Comparison of ENCODE assay signal across 8 mouse cellular contexts in the genomic region with DNA sequence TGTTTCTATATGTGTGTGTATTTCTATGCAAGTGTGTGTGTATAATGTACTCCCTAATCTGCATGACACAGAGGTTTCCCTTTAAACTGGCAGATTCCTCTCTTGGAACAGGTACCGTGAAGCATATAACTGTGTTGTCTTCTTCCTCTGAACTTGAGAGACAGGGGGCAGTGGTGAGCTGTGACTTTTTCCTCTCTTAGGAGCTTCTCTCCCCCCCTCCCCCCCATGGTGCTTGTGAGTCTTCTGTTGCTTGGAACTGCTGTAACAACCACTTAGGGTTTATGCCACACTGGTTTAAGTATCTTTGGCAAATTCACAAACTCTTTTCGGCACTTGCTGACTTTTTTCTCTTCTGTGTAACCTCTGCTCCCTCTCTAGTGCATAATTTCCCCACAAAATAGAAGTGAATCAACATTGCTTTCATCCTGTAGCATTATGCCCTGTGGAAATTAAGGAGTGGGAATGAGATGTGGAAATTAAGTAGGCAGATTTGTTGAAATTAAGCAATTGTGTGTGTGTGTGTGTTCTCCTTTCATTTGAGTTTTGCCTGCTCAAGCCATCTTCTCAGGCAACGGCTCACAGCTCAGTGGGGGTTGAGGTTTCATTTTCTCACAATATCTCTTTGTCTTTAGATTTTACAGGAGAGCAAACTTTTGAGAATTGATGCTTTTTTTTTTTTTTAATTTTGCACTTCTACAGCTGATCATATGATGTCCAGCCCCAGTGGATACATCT. TPM values are rescaled to one million over a fixed set of nuclear protein-coding genes. Genes with fewer than 3 reads are reported as not detected.
DNase-seq lines count a peak whose midpoint lies in the region; ATAC-seq lines count a peak whose summit lies in the region.
"Had no signal": no experiment of that assay in that cellular context is flagged by ENCODE, and none has a peak within 500 bp of the region (broad histone marks: within the 10 kb centered on the region; RNA-seq: fewer than 3 reads in every experiment).

No protein-coding gene starts in this region.

- H3K9ac ChIP-seq in midbrain, embryonic 14.5 days (replicated peaks; ENCODE audit: low read length) = no peak overlapping the region
- H3K9ac ChIP-seq in midbrain, embryonic 15.5 days = no peak overlapping the region
- H3K9ac ChIP-seq: neural tube, embryonic 13.5 days had no signal

- H3K4me3 ChIP-seq in midbrain, embryonic 14.5 days (replicated peaks; ENCODE audit: low read depth, low read length) = no peak overlapping the region
- H3K4me3 ChIP-seq in midbrain, embryonic 15.5 days = no peak overlapping the region
- H3K4me3 ChIP-seq: neural tube, embryonic 13.5 days had no signal

- no peaks in the 10 kb centered on the region for H3K4me1 ChIP-seq in midbrain, embryonic 14.5 days (ENCODE audit: control insufficient read depth, insufficient read depth, low read length)
- H3K4me1 ChIP-seq in midbrain, embryonic 15.5 days = no peaks in the 10 kb centered on the region
- H3K4me1 ChIP-seq: neural tube, embryonic 13.5 days had no signal

- H3K36me3 ChIP-seq in midbrain, embryonic 14.5 days (ENCODE audit: control insufficient read depth, insufficient read depth, low read length) = no peaks in the 10 kb centered on the region
- no peaks in the 10 kb centered on the region for H3K36me3 ChIP-seq in midbrain, embryonic 15.5 days (replicated peaks)
- H3K36me3 ChIP-seq: neural tube, embryonic 13.5 days had no signal

- no peak overlapping the region for H3K27ac ChIP-seq in midbrain, embryonic 14.5 days (replicated peaks; ENCODE audit: low read depth, low read length)
- H3K27ac ChIP-seq in midbrain, embryonic 15.5 days = no peak overlapping the region
- H3K27ac ChIP-seq: neural tube, embryonic 13.5 days had no signal

- no peaks in the 10 kb centered on the region for H3K9me3 ChIP-seq in midbrain, embryonic 14.5 days (ENCODE audit: control insufficient read depth, low read length)
- H3K9me3 ChIP-seq in midbrain, embryonic 15.5 days = no peaks in the 10 kb centered on the region
- H3K9me3 ChIP-seq: neural tube, embryonic 13.5 days had no signal

- DNase-seq in midbrain, embryonic 14.5 days = peak; percentile 34
- DNase-seq in ZHBTc4 (ENCODE audit: low read depth, low spot score) = peak; percentile 90
- DNase-seq in cerebellum, adult 9-10 months = peak; percentile 95
- DNase-seq in kidney, adult 8-10 months = peak; percentile 55 to 76
- peak; percentile 78 to 93 for DNase-seq in thymus, postnatal 10 days (ENCODE audit: low spot score in 2 of 2)

- WGBS in midbrain, embryonic 14.5 days = 67% methylated on average over 3 of the region's 3 CpGs
- 61% methylated on average over 3 of the region's 3 CpGs for WGBS in midbrain, embryonic 15.5 days

- ATAC-seq in midbrain, embryonic 14.5 days (ENCODE audit: low FRiP score, low TSS enrichment) = no peak
- no peak for ATAC-seq in midbrain, embryonic 15.5 days (replicated peaks)
- peak; percentile 90 for ATAC-seq in megakaryocyte progenitor cell, adult 5-6 weeks (replicated peaks; ENCODE audit: poor library complexity)

- H3K27me3 ChIP-seq in midbrain, embryonic 14.5 days (ENCODE audit: control insufficient read depth, insufficient read depth, low read length) = no peaks in the 10 kb centered on the region
- no peaks in the 10 kb centered on the region for H3K27me3 ChIP-seq in midbrain, embryonic 15.5 days (replicated peaks)
- H3K27me3 ChIP-seq: neural tube, embryonic 13.5 days had no signal

- H3K4me2 ChIP-seq in midbrain, embryonic 14.5 days (ENCODE audit: low read length) = no peak overlapping the region
- H3K4me2 ChIP-seq in midbrain, embryonic 15.5 days = no peak overlapping the region
- H3K4me2 ChIP-seq: neural tube, embryonic 13.5 days had no signal

RNA-seq across cellular contexts. Expression of gene Ptpn22, which starts 6.9 kb away (rescaled TPM):
- 0.26 TPM in 2 replicates for polyA plus RNA-seq in midbrain, embryonic 14.5 days (2014; fragmentation: Nextera tagmentation; extraction: Ambion mirVana)
- polyA plus RNA-seq in midbrain, embryonic 15.5 days (2015; fragmentation: Nextera tagmentation; extraction: Ambion mirVana) = 0.22 and 0.51 TPM in 2 replicates
- 78.1 and 81.2 TPM in 2 replicates for total RNA-seq in megakaryocyte progenitor cell, adult 5-6 weeks (2015)
- 45.3 and 57.6 TPM in 2 replicates for total RNA-seq in megakaryocyte progenitor cell, adult 5-6 weeks (2017)

RNA-seq across cellular contexts. Expression of gene Bcl2l15, which starts 20.3 kb away (rescaled TPM):
- 0.20 and 0.22 TPM in 2 replicates for polyA plus RNA-seq in midbrain, embryonic 14.5 days (2014; fragmentation: Nextera tagmentation; extraction: Ambion mirVana)
- polyA plus RNA-seq in midbrain, embryonic 15.5 days (2015; fragmentation: Nextera tagmentation; extraction: Ambion mirVana) = 0.18 and 0.32 TPM in 2 replicates
- total RNA-seq in megakaryocyte progenitor cell, adult 5-6 weeks (2015) = 0.51 and 1.9 TPM in 2 replicates
- total RNA-seq in megakaryocyte progenitor cell, adult 5-6 weeks (2017) = 0.20 and 1.9 TPM in 2 replicates

RNA-seq across cellular contexts. Expression of gene Gm43064, which starts 43.4 kb away (rescaled TPM):
- polyA plus RNA-seq in midbrain, embryonic 14.5 days (2014; fragmentation: Nextera tagmentation; extraction: Ambion mirVana) = 0.18 TPM in 1 of 2 replicates, not detected in the other
- polyA plus RNA-seq in midbrain, embryonic 15.5 days (2015; fragmentation: Nextera tagmentation; extraction: Ambion mirVana) = 0.35 and 0.47 TPM in 2 replicates
- total RNA-seq in megakaryocyte progenitor cell, adult 5-6 weeks (2015) = 0.64 TPM in 1 of 2 replicates, not detected in the other
- not detected in 2 replicates for total RNA-seq in megakaryocyte progenitor cell, adult 5-6 weeks (2017)

RNA-seq across cellular contexts. Expression of gene Ap4b1, which starts 43.4 kb away (rescaled TPM):
- 20.1 and 25.4 TPM in 2 replicates for polyA plus RNA-seq in midbrain, embryonic 14.5 days (2014; fragmentation: Nextera tagmentation; extraction: Ambion mirVana)
- 24.4 and 24.5 TPM in 2 replicates for polyA plus RNA-seq in midbrain, embryonic 15.5 days (2015; fragmentation: Nextera tagmentation; extraction: Ambion mirVana)
- 17.5 and 18.1 TPM in 2 replicates for total RNA-seq in megakaryocyte progenitor cell, adult 5-6 weeks (2015)
- 17.9 and 20.7 TPM in 2 replicates for total RNA-seq in megakaryocyte progenitor cell, adult 5-6 weeks (2017)

RNA-seq across cellular contexts. Expression of gene Dclre1b, which starts 43.5 kb away (rescaled TPM):
- 23.0 and 29.2 TPM in 2 replicates for polyA plus RNA-seq in midbrain, embryonic 14.5 days (2014; fragmentation: Nextera tagmentation; extraction: Ambion mirVana)
- 20.4 and 24.1 TPM in 2 replicates for polyA plus RNA-seq in midbrain, embryonic 15.5 days (2015; fragmentation: Nextera tagmentation; extraction: Ambion mirVana)
- 21.4 and 23.9 TPM in 2 replicates for total RNA-seq in megakaryocyte progenitor cell, adult 5-6 weeks (2015)
- 15.4 and 18.5 TPM in 2 replicates for total RNA-seq in megakaryocyte progenitor cell, adult 5-6 weeks (2017)

Comparison
In these comparisons a context has a peak if more than half of its experiments do, and no peak if none do; other contexts are left out.
1. DNase-seq: peak in every context shown above with its lines; median percentile 95 in cerebellum, adult 9-10 months; 90 in ZHBTc4; 86 in thymus, postnatal 10 days; 66 in kidney, adult 8-10 months; 34 in midbrain, embryonic 14.5 days.